Mouse (Mus musculus) ES-E14 (cell line): ENCODE data around the gene Ltbp1.

ENCODE experiments used
- HCFC1 ChIP-seq: IDR thresholded peaks from 2 replicates; pipeline ENCODE4 v1.6.1; 2012; ENCODE audit warnings: low read length, inconsistent platforms, borderline replicate concordance; ENCODE audit not compliant: insufficient read depth
- ZC3H11A ChIP-seq: IDR thresholded peaks from 2 replicates; pipeline ENCODE4 v1.6.1; 2012; ENCODE audit warnings: low read depth, mild to moderate bottlenecking, inconsistent platforms, low read length, borderline replicate concordance
- ZNF384 ChIP-seq: IDR thresholded peaks from 2 replicates; pipeline ENCODE4 v1.6.1; 2012; ENCODE audit warnings: low read depth, low read length, inconsistent platforms

DNA sequence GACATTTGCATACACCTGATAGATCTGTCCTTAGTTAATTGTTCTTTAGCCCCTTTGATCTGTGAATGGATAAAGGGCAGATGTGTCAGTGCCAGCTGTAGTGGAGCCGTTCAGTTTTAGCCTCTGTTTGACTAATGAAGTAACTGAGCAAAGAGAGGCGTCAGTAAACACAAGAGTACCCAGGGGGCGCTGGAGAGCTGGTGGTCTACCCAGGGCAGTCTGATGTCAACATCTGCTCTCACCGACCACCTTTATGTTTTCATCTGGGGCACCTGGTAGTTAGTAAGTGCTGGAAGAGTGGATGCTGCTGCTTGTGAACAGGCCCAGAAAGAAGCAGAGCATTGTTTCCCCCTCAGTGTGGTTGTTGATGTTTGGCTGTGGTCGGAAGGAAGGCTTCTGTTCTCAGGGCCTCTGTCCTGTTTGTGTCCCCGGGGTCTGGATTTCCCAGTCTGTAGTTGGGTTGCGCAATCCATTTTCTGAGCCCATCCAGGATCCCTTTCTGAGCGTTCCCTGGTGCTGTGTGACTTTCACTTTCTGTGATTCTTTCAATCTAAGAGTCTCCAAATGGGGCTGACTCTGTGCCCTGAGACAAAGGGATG lies 123.1 kb downstream of the Ltbp1 start:
- TF ChIP-seq HCFC1 (no peak), ZC3H11A (no peak), ZNF384 (no peak)
